Mouse (Mus musculus): ENCODE results near the gene Cct8.

The Cct8 gene

DNA sequence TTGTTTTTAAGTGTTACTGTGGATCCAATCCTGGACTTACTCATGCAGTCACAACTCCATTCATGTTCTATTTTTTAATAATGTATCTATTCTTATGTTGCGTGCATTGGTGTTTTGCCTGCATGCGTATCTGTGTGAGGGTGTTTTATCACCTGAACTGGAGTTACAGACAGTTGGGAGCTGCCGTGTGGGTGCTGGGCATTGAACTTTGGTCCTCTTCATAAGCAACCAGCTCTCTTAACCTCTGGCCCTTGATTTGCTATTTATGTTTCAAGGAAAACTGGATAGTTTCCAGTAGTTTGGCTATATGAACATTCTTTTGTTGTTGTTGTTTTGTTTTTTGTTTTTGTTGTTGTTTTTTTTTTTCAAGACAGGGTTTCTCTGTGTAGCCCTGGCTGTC lies 50.1 kb downstream of the Cct8 start:
- DNase-seq (ENCODE audit: low read depth in 2 of 2, low spot score in 2 of 2) = no peak

DNA sequence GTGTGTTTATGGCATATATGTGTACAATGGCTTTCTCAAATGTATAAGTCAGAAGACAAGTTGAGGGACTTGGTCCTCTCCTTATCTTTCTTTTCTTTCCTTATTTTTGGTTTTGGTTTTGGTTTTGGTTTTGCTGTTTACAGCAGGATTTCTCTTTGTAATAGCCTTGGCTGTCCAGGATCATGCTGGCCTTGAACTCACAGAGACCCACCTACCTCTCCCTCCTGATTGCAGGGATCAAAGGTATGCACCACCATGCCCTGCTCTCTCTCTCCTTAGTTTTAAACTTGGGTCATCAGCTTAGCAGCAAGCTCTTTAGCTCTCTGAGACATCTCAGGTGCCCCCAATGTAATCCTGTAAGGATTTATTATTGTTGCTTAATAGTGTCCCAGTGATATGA lies 50.6 kb downstream of the Cct8 start:
- no peak for DNase-seq (ENCODE audit: low read depth in 2 of 2, low spot score in 2 of 2)

DNA sequence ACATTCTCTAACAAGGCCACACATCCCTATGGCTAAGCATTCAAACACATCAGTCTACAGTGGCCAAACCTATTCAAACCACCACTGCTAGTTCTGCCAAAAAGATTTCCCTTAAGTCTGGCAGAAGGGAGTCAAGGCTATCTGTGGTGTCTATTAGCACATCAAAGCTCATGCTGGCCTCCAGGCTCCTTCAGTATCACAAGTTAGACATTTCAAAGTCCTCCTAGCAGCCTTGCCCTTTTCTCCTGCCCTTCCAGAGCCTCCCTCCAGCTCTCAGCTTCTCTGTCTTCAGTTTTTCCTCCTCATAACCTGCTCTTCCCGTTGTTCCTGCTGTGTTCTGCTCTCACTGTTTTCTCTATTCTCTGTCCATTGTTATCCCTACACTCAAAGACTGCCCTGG lies 51.6 kb downstream of the Cct8 start:
- no peak for DNase-seq (ENCODE audit: low read depth in 2 of 2, low spot score in 2 of 2)

DNA sequence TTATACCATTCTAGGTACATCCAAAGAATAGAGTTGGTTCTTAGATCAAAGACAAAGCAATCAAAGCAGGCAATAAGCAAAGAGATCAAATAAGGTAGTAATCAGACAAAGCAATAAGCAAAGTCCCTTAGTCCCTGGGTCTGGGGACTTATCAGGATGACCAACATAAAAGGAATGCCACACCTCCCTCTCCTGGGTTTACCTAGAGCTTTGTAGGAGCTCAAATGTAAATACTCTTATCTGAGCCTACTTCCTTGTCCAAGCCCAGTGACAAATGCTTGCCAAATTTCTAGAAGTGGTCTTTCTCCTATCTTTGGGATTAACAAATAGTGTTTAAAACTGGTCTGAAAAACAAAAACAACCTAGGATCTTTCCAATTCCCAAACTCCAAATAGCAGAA lies 52.4 kb downstream of the Cct8 start:
- no peak for DNase-seq (ENCODE audit: low read depth in 2 of 2, low spot score in 2 of 2)

DNA sequence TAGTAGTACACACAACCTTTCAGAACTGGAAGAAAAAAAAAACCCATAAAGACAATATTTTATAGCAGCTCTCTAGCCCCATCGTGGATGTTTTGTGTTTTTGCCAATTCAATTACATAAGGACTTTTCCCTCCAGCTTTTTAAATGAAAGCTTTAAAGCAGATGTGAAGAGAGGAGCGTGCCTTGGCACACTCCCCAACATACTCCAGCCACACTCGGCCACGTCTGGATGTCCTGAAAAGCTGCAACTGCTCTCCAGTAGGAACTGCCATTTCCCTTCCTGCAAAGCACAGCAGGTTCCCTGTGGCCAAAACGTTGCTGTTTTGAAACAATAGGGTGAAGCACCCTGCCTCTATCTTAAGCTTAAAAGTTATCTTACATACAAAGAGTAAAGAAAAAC lies 53.4 kb downstream of the Cct8 start:
- DNase-seq (ENCODE audit: low read depth in 2 of 2, low spot score in 2 of 2) = no peak

DNA sequence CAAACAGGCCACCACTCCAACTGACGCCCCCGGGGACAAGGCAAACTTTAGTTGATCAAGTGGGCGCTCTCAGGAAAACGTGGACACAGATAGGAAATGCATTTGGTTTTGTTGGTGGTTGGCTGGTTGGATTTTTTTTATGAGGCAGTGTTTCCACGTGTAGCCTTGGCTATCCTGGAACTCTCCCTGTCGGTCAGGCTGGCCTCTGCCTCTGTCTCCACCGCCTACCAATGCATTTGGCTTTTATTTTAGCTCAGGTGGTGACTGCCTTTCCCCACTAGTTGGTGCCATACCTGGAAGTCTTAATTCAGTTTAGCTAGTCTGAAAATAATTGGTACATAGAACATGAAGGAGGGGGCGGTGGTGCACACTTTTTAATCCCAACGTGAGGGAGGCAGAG lies 54.6 kb downstream of the Cct8 start:
- DNase-seq (ENCODE audit: low read depth in 2 of 2, low spot score in 2 of 2) = peak in 1 of 2 experiments; percentile 11

DNA sequence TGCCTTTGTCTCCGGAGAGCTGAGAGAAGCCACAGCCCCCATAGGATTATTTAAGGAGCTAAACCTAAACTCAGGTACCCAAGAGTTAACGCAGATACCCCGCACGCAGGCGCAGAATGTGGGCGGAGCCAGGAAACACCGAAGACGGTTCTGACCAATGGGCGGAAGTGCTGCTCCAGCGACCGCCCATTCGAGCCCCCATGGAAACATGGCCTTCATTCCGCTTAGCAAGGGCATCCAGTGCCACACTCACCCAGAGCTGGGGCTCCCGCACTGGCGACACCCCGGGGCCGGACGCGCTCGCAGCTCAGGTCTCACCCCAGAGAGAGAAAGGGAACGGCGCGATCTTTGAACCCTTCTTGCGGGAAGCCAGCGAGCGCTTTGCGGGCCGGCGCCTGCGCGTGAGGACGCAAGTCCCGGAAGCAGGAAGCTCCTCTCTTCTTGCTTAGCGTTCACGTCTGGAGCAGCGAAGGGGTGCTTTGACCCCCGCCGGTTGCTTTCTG lies 55.4 kb downstream of the Cct8 start, which contains the start of gene Rwdd2b:
TSS of gene Rwdd2b (minus strand) at position 390 of the 503 bp plus-strand sequence.
- peak; percentile 88 to 90 for DNase-seq (ENCODE audit: low read depth in 2 of 2, low spot score in 2 of 2)

DNA sequence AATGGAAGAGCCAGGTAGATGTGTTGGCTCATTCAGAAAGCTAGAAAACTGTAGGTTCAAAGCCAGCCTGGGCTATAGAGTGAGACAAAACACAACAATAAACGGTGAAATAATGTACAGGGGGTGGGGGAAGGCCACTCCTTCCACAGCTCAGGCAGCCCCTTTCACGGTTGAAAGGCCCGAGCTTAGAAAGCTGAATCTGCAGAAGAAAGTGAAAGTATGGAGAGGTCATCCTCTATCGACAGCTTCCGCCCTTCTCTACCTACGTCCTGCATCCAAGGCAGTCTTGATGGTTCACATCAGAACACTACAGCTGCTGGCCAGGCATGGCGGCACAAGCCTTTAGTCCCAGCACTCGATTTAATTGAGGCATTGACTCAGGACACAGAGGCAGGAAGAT lies 57.0 kb downstream of the Cct8 start:
- no peak for DNase-seq (ENCODE audit: low read depth in 2 of 2, low spot score in 2 of 2)

DNA sequence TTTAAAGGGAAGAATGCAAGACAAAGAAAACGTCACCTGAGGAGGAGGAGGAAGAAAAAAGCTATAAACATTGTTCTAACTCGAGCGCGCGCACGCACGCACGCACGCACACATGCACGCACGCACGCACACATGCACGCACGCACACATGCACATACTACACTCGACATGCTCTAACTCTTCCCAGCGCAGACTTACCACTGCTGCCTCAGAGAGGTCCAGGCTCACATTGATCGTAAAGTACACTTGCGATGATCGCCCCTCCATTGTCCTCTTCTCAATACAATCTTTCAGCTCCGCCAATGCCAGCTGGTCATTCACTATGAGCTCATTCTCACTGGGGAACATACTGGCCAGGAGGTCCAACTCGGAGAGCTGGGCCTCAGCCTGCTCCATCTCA lies 58.6 kb downstream of the Cct8 start:
- no peak for DNase-seq (ENCODE audit: low read depth in 2 of 2, low spot score in 2 of 2)

DNA sequence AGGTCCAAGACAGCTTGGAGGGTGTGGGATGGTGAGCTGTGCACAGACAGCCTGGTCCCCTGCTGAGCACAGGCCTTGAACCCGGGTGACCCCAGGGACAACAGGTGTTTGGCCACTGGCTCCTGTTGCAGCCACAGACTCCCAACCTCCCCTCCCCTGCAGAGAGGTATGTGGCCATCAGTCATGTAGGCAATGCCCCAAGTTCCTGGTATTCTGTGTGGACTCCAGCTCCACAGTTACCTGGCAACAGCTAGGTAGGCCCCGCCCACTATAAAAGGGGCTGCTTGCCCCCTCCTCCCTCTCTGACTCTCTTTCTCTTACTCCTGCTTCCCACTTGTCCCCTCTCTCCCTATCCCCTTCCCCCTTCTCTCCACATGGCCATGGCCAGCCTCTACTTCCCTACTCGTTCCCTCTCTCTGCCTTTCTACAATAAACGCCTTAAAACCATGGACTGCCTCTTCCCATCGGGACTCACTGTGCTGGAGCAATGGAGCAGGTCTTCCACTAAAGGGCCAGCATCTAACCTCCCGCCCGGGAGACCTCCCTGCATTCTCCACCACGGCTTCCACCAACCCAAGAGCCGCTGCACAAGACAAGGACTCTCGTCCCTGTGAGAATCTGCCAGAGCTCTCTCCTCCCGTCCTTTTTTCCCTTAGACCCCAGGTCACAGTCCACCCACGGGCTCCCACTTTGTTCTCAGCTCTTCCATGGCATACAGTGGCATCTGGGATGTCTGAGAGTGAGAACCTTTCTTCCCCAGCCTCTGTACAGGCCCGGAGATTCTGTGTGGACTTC lies 60.1 kb downstream of the Cct8 start:
- DNase-seq (ENCODE audit: low read depth in 2 of 2, low spot score in 2 of 2) = no peak

DNA sequence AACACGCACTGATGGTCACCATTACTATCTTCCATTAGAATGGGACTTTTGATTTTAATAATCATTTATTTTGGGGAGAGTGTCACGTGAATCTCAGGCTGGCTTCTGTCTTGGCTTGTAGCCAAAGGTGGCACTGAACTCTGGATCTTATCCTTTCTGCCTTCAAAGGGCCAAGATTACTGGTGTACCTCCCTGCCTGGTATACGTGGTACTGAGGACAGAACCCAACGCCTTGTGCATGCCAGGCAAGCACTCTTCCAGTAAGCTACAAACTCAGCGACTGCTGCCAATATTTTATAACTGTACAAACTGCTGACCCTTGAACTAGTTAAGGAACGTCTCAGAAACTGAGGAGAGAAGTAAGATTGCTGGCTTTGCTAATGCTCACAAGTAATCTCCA lies 60.7 kb downstream of the Cct8 start:
- no peak for DNase-seq (ENCODE audit: low read depth in 2 of 2, low spot score in 2 of 2)

DNA sequence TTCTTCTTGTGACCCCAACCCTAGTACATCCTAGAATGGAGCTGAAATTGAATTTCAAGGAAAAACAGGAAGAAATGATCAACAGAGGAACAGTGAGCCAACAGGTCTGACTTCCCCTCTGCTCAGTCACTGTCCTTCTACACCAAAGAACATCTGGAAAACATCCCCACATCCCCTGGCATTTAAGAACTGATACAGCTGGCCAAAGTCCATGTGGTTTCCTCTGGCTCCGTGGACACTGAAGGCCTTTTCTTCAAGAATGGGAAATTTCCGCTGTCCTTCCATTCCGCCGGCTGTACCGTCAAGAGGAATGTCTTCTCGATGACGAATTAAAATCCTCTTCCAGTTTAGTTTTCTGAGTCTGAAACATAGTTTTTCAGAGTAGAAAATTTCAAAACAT lies 61.4 kb downstream of the Cct8 start:
- DNase-seq (ENCODE audit: low read depth in 2 of 2, low spot score in 2 of 2) = no peak

Data from CD8-positive naive resting alpha-beta T cell, adult 2 months (primary cell).